Mouse (Mus musculus) frontal cortex, adult 2 months (tissue): ENCODE results near the gene H2-Q4. TPM values are rescaled to one million over a fixed set of nuclear protein-coding genes. Genes with fewer than 3 reads are reported as not detected.
"Not testable (repeated sequence)": the region's sequence is repeated elsewhere in the genome, so short reads cannot be mapped to it uniquely, and the experiment has no call there.

Experiments used
- DNase-seq, 2 experiments: peaks; one replicate each; pipeline ENCODE4 v3.0.0; 2022; ENCODE audit warnings: low spot score in 1 of 2; ENCODE audit errors: extremely low spot score in 1 of 2
- polyA plus RNA-seq: library from polyadenylated mRNA; depleted of rRNA; stranded (reverse); fragments of >200 nt; gene quantifications from 2 replicates; pipeline ENCODE4 v1.2.3, GENCODE M21; 2012; rRNA removed

Gene H2-Q4
- 9.1 and 9.7 TPM in 2 replicates for polyA plus RNA-seq

DNA sequence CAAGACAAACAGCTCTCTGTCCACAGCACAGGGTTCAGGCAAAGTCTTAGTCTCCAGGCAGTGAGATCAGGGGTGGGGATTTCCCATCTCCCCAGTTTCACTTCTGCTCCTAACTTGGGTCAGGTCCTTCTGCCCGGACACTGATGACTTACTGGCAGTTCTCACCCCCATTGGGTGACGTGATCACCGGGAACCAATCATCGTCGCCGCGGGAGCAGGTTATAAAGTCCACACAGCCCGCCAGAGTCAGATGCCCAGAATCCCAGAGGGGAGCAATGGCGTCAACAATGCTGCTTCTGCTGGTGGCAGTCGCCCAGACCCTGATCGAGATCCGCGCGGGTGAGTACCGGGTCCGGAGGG lies at the start of gene H2-Q4:
H2-Q4 (plus strand) TSS at position 249 of the 360 bp plus-strand sequence.
- peak; percentile 52 to 80 for DNase-seq

GRCm38 (mm10) chr17:35329714-35330113 lies 49.7 kb upstream of the H2-Q4 start:
- DNase-seq = not testable (repeated sequence)

- not testable (repeated sequence) for DNase-seq
These were observed 47.9 kb upstream of the H2-Q4 start for GRCm38 (mm10) chr17:35331546-35331945.

GRCm38 (mm10) chr17:35342071-35342671 lies 37.2 kb upstream of the H2-Q4 start, which contains the start of gene H2-Q2:
TSS of gene H2-Q2 (plus strand) at chr17:35342242.
- no peak for DNase-seq

- DNase-seq = no peak
These were observed 36.5 kb upstream of the H2-Q4 start for GRCm38 (mm10) chr17:35342711-35343476.

GRCm38 (mm10) chr17:35347659-35348058 lies 31.8 kb upstream of the H2-Q4 start:
- DNase-seq = not testable (repeated sequence)

DNA sequence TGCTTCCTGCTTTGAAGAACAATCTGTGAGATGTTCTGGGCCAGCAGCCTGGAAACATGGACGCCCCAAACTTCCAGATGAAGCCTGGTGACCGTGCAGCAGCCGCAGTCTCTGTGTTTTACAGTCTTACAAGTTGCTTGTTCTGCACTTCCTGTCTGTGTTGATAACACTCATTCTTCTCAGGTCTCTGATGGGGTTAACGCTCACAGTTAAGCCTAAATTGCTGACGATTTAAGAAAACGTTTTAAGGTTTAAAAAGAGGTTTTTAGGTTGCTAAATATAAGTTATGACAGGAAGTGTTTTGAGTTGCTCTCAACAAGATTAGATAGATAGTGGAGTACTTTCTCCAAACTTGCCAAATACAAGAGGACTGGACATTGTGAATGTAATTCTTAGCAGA lies 26.1 kb upstream of the H2-Q4 start:
- DNase-seq = not testable (repeated sequence)

DNA sequence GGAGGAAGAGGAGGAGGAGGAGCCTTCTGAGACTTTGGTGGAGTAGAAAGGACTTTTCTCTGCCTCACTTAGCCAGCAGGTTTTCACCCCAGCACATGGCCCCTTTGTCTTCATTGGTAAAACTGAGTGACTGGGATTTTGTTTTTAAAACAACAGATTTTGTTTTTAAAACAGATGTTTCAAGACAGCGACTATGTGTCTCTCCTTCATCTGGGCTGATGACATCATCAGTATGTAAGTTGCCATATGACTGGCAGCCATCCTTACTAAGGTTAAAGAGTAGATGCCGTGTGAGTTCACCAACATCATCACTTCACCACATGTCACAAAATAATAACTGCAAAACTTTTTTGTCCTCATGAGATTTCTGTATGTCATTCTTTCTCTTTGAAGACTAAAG lies 25.3 kb upstream of the H2-Q4 start:
- DNase-seq = no peak

DNA sequence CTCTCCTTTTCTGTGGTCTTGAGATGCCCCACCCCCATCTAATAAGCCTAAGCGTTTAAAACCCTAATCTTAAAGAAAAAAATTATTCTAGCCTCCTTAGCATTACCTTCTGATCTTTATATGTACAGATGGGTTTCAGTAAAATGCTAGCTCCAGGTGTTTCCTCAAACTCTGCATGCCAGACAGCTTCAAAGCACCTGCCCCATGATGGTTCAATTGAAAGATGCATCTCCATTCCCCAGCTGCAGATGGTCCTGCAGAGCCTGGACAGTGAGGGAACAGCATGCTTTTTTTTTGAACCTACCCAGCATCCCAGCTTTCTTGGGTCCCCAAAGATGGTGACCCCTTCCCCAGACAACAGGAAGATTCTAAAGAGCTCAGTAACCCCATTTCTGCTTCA lies 22.3 kb upstream of the H2-Q4 start:
- no peak for DNase-seq

DNA sequence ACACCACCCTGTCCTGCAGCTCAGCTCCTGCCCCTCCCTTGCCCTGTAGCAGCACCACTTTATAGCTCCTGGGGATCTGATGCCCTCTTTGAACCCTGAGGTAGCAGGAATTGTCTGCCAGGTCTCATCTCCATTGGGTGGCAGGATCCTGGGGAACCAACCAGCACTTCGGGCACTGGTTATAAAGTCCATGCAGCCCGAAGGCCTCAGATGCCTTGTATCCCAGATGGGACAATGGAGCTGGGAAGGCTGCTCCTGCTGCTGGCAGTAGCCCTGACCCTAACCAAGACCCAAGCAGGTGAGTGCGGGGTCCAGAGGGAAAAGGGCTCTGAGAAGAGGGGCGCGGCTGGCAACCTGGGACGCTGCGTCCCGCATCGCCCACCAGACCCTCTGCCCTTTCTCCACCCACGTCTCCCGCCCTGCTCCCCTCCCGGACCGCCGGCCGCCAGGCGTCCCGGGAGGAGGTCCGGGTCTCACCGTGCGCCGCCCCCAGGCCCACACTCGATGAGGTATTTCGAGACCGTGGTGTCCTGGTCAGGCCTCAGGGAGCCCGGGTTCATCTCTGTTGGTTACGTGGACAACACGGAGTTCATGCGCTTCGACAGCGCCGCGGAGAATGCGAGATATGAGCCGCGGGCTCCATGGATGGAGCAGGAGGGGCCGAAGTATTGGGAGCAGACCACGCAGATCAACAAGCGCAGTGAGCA lies 20.5 kb upstream of the H2-Q4 start:
- no peak for DNase-seq

DNA sequence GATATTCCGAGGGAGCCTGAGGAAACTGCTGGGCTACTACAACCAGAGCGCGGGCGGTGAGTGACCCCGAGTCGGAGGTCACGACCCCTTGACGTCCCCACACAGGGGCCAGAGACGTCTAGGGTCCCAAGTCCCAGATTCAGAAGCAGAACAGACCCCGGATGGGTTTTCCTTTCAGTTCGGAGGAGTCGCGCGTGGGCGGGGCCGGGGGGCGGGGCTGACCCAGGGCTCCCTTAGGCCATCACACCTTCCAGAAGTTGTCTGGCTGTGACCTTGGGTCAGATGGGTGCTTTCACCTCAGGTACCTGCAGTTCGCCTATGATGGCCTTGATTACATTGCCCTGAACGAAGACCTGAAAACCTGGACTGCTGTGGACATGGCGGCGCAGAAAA lies 20.0 kb upstream of the H2-Q4 start:
- no peak for DNase-seq

GRCm38 (mm10) chr17:35379729-35380451 lies 473 bp downstream of the H2-Q4 start:
- DNase-seq = no peak

- not testable (repeated sequence) for DNase-seq
These were observed 10.4 kb downstream of the H2-Q4 start for GRCm38 (mm10) chr17:35389796-35390195.

DNA sequence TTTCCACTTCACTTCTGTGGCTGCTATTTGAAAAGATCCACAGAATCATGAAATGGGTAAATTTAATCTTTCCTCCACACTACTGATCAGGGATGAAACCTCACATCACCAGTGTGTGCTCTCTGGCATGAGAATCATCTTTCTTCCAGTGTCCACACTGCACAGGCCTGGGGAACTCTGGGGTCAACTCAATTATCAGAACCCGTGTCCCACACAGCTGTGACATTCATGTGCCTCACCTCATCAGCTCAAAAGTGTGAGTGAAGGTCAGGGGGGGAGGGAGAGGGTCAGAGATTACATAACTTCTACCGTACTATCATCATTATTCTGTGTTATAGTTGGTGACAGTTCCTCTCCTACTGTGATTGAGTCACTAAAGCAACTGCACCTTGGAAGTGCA lies 13.3 kb downstream of the H2-Q4 start:
- not testable (repeated sequence) for DNase-seq

DNA sequence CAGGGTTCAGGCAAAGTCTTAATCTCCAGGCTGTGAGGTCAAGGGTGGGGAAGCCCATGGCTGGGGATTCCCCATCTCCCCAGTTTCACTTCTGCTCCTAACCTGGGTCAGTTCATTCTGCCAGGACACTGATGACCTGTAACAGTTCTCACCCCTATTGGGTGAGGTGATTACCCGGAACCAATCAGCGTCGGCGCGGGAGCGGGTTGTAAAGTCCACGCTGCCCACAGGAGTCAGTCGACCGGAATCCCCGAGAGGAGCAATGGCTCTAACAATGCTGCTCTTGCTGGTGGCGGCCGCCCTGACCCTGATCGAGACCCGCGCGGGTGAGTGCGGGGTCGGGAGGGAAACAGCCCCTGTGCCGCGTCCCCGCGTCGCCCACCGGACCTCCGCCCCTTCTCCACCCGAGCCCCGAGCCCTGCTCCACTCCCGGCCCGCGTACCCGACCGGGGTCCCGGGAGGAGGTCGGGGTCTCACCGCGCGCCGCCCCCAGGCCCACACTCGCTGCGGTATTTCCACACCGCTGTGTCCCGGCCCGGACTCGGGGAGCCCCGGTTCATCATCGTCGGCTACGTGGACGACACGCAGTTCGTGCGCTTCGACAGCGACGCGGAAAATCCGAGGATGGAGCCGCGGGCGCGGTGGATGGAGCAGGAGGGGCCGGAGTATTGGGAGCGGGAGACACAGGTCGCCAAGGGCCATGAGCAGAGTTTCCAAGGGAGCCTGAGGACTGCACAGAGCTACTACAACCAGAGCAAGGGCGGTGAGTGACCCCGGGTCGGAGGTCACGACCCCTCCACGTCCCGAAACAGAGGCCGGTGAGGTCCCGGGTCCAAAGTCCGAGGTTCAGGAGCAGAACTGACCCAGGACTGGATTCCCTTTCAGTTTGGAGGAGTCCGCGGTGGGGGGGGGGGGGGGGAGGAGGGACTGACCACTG lies 14.7 kb downstream of the H2-Q4 start:
- not testable (repeated sequence) for DNase-seq

- not testable (repeated sequence) for DNase-seq
These were observed 17.5 kb downstream of the H2-Q4 start for GRCm38 (mm10) chr17:35396956-35397355.

GRCm38 (mm10) chr17:35413057-35413456 lies 33.6 kb downstream of the H2-Q4 start:
- not testable (repeated sequence) for DNase-seq

DNA sequence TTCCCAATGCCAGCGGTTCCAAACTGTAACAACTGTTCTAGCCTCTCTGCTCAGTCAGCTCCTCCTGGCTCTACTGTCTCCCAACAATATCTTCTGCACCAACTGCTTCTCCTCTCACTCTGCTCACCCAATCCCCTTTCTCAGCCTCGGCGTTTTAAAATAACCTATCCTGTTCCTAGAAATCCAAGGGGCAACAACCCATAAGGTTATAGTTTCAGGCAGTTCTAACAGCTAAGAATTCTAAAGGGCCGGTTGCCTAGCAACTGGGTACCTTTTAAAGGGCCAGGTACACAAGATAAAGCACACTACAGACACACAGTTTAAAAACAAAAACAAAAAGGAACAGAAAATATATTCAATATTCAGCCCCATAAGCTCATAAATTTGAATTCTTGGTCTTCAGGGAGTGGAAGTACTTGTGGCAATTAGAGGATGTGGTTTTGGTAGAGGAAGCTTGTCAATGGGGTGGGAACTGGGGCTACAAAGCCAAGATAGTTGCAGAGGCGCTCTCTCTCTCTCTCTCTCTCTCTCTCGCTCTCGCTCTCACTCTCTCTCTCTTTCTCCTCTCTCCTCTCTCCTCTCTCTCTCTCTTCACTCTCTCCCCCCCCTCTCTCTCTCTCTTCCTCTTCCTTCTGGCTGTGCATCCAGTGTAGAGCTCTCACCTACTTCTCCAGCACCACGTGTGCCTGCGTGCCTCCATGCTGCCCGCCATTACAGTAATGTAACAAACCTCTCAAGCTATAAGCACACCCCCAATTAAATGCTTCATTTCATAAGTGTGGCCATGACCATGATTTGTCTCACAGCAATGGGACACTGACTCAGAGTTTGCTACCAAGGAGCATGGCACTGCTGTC lies 36.1 kb downstream of the H2-Q4 start:
- DNase-seq = not testable (repeated sequence)

DNA sequence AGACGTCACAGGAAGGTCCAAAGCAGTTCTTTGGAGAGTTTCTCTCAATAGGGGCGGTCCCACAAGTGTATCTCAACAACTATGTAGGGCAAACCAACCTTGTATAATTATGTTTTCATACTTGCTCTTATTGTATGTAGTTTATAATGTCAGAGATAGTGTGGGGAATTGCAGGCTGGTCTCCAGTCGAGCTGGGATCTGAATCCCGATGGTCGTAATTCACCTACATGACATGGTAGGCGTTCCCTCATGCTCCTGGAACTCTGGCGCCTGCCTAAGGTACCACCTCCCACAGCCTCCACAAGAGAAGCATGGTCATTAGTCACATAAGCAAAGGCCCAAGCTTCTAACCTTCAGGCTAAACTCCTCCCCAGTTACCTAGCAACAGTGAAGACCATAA lies 39.4 kb downstream of the H2-Q4 start:
- no peak for DNase-seq
